Mouse (Mus musculus) lung, adult 2 months (tissue): ENCODE results near the gene Calm1.

Experiments
- CTCF ChIP-seq: fragments of 200-500 bp; IDR thresholded peaks from 2 replicates; pipeline ENCODE4 v1.5.1; 2011; ENCODE audit warnings: mild to moderate bottlenecking, low read length, control low read depth; ENCODE audit not compliant: insufficient read depth
- POLR2A ChIP-seq: fragments of 200-500 bp; IDR thresholded peaks from 2 replicates; pipeline ENCODE4 v1.6.1; 2011; ENCODE audit warnings: low read depth, mild to moderate bottlenecking, control low read depth, low read length, borderline replicate concordance; ENCODE audit errors: extremely low read depth

DNA sequence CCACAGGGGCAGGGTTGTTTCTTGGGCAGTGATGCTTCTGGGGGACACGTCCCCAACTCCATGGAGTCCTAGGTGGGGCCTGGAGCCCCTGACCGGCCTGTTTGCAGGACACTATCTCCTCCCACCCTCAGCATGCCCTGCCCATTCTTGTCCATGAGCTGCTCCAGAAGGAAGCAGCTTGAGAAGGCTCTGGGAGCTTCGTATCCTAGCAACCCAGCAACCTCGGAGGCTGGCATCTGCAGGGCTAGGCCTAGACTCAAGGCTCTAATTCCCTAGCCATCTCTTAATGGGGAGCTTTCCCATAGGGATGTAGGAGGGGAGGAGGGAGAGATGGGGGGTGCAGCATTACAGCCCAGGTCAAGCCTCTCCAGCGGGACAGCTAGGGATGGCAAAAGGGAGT, 45.3 kb downstream of the Calm1 start:
- TF ChIP-seq CTCF (no peak), POLR2A (no peak)
